Mouse (Mus musculus) hindbrain, embryonic 15.5 days (tissue): ENCODE results near the gene Krtap15. TPM values are rescaled to one million over a fixed set of nuclear protein-coding genes. Genes with fewer than 3 reads are reported as not detected.

Experiments
- ATAC-seq: fragments of 200-750 bp; cut with Nextera tagmentation; 2 replicates; pipeline ENCODE4 v1.8.0; 2017; ENCODE audit warnings: low read depth, moderate number of reproducible peaks, moderate TSS enrichment; ENCODE audit not compliant: low FRiP score
- H3K27ac ChIP-seq: fragments of 300-500 bp; sonication (generic); replicated peaks from 2 replicates; pipeline ENCODE4 v1.5.1; 2015; ENCODE audit warnings: mild to moderate bottlenecking, inconsistent platforms
- H3K27me3 ChIP-seq: fragments of 300-500 bp; sonication (generic); 2 replicates; pipeline ENCODE4 v1.6.1; 2015; ENCODE audit warnings: control low read depth, inconsistent platforms
- H3K36me3 ChIP-seq: fragments of 300-500 bp; sonication (generic); 2 replicates; pipeline ENCODE4 v1.6.1; 2015; ENCODE audit warnings: control low read depth, inconsistent platforms
- H3K4me1 ChIP-seq: fragments of 300-500 bp; sonication (generic); replicated peaks from 2 replicates; pipeline ENCODE4 v1.6.1; 2015; ENCODE audit warnings: control low read depth, inconsistent platforms
- H3K4me2 ChIP-seq: fragments of 300-500 bp; sonication (generic); 2 replicates; pipeline ENCODE4 v1.6.1; 2015; ENCODE audit warnings: moderate library complexity, mild to moderate bottlenecking, inconsistent platforms
- H3K4me3 ChIP-seq: fragments of 300-500 bp; sonication (generic); 2 replicates; pipeline ENCODE4 v1.5.1; 2015; ENCODE audit warnings: mild to moderate bottlenecking, inconsistent platforms
- H3K9ac ChIP-seq: fragments of 300-500 bp; sonication (generic); 2 replicates; pipeline ENCODE4 v1.6.1; 2015; ENCODE audit warnings: inconsistent platforms
- H3K9me3 ChIP-seq: fragments of 300-500 bp; sonication (generic); 2 replicates; pipeline ENCODE4 v1.6.1; 2016; ENCODE audit warnings: control low read depth, inconsistent platforms
- WGBS: fragments of 180-500 bp; shearing (Covaris S2); methylation state at CpG from one replicate; pipeline ENCODE4 v1.1.7; 2015; 5-methylcytosine and 5-hydroxymethylcytosine counted together
- polyA plus RNA-seq: library from polyadenylated mRNA; unstranded; fragments of >200 nt; fragmentation: Nextera tagmentation; extraction: Ambion mirVana; gene quantifications from 2 replicates; pipeline ENCODE4 v1.2.1, GENCODE M21; 2015

The Krtap15 gene
- polyA plus RNA-seq, result not detected in 2 replicates

DNA sequence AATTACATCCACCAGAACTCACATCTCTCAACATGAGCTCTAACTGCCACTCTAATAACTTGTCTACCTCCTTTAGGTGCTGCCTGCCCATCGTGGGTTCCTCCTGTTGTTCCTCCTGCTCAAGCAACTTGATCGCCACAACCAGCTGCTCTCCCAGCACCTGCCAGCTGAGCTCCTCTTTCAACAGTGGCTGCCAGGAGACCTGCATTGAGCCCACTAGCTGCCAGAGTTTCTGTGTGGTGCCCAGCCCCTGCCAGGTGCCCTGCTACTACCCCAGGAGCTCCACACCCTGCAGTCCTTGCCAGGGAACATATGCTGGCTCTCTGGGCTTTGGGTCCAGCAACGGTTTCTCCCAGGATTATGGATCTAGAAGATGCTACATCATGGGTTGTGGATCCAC, at the start of gene Krtap15:
Krtap15 (plus strand) TSS at position 150 of the 400 bp plus-strand sequence.
- WGBS, result 81% methylated on average over 3 of the region's 3 CpGs
- H3K27ac ChIP-seq, result no peak within 1 kb of the TSS

GRCm38 (mm10) chr16:88774106-88774505, 45.9 kb upstream of the Krtap15 start, which contains the start of gene 2310057N15Rik:
Gene 2310057N15Rik (minus strand): TSS chr16:88774206.
- Histone ChIP-seq H3K9me3 (no peaks in the 10 kb centered on the region), H3K9ac (no peak within 1 kb of the TSS), H3K4me1 (no peaks in the 10 kb centered on the region), H3K27me3 (no peaks in the 10 kb centered on the region), H3K27ac (no peak within 1 kb of the TSS), H3K4me3 (no peak within 1 kb of the TSS), H3K4me2 (no peak within 1 kb of the TSS), H3K36me3 (no peaks in the 10 kb centered on the region)
- no peak for ATAC-seq
- 89% methylated on average over 2 of the region's 2 CpGs for WGBS

More for the DNA sequence above, at the start of gene Krtap15:
- no peak for ATAC-seq
- Histone ChIP-seq H3K4me2 (no peak within 1 kb of the TSS), H3K4me1 (no peaks in the 10 kb centered on the region), H3K9me3 (no peaks in the 10 kb centered on the region), H3K4me3 (no peak within 1 kb of the TSS), H3K27me3 (no peaks in the 10 kb centered on the region), H3K36me3 (no peaks in the 10 kb centered on the region), H3K9ac (no peak within 1 kb of the TSS)

- Histone ChIP-seq H3K4me3 (no peak within 1 kb of the TSS), H3K9ac (no peak within 1 kb of the TSS), H3K9me3 (no peaks in the 10 kb centered on the region), H3K27me3 (no peaks in the 10 kb centered on the region), H3K4me1 (no peaks in the 10 kb centered on the region), H3K27ac (no peak within 1 kb of the TSS), H3K36me3 (no peaks in the 10 kb centered on the region), H3K4me2 (no peak within 1 kb of the TSS)
- no peak for ATAC-seq
- 93% methylated on average over 6 of the region's 6 CpGs for WGBS
These were observed 42.4 kb upstream of the Krtap15 start, which contains the start of gene Gm5965 for GRCm38 (mm10) chr16:88777596-88777995. Gene Gm5965 (plus strand): TSS chr16:88777896.

GRCm38 (mm10) chr16:88786786-88787185, 33.2 kb upstream of the Krtap15 start:
- WGBS, result 70% methylated on average over 2 of the region's 2 CpGs
- Histone ChIP-seq H3K27me3 (no peaks in the 10 kb centered on the region), H3K27ac (no peak overlapping the region), H3K9ac (no peak overlapping the region), H3K9me3 (no peaks in the 10 kb centered on the region), H3K4me3 (no peak overlapping the region), H3K4me2 (no peak overlapping the region), H3K4me1 (no peaks in the 10 kb centered on the region), H3K36me3 (no peaks in the 10 kb centered on the region)
- no peak for ATAC-seq

- Histone ChIP-seq H3K4me1 (no peaks in the 10 kb centered on the region), H3K36me3 (no peaks in the 10 kb centered on the region), H3K27ac (no peak within 1 kb of the TSS), H3K4me3 (no peak within 1 kb of the TSS), H3K27me3 (no peaks in the 10 kb centered on the region), H3K9ac (no peak within 1 kb of the TSS), H3K9me3 (no peaks in the 10 kb centered on the region), H3K4me2 (no peak within 1 kb of the TSS)
- WGBS, result 74% methylated on average over 2 of the region's 2 CpGs
- no peak for ATAC-seq
These were observed 8.2 kb upstream of the Krtap15 start, which contains the start of gene Gm20741 for GRCm38 (mm10) chr16:88811827-88812226. Gene Gm20741 (minus strand): TSS chr16:88812220.

DNA sequence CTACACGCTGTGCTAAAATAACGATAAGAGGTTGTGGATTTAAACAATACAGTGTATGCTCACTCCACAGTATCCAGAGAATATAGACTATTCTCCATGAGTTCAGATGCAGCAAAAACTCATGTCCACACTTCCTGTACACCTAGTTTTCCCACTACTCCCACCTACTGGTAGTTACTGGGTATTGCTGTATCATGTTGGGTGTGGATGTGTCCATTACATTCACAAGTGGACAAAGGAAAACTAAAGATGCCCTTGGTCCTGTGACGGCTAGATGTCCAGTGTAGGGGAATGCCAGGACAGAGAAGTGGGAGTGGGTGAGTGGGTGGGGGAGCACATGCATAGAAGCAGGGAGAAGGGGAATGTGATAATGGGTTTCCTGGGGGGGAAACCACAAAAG, 3.7 kb downstream of the Krtap15 start:
- no peak overlapping the region for H3K4me3 ChIP-seq
- no peaks in the 10 kb centered on the region for H3K9me3 ChIP-seq
- 82% methylated on average over 3 of the region's 3 CpGs for WGBS
- H3K27me3 ChIP-seq, result no peaks in the 10 kb centered on the region
- H3K4me1 ChIP-seq, result no peaks in the 10 kb centered on the region
- H3K9ac ChIP-seq, result no peak overlapping the region
- H3K27ac ChIP-seq, result no peak overlapping the region
- no peaks in the 10 kb centered on the region for H3K36me3 ChIP-seq
- ATAC-seq, result no peak
- H3K4me2 ChIP-seq, result no peak overlapping the region

- H3K27ac ChIP-seq, result no peak within 1 kb of the TSS
- no peaks in the 10 kb centered on the region for H3K36me3 ChIP-seq
- H3K9me3 ChIP-seq, result no peaks in the 10 kb centered on the region
- no peak for ATAC-seq
- no peak within 1 kb of the TSS for H3K4me2 ChIP-seq
- H3K27me3 ChIP-seq, result no peaks in the 10 kb centered on the region
- 71% methylated on average over 9 of the region's 9 CpGs for WGBS
- no peak within 1 kb of the TSS for H3K9ac ChIP-seq
- no peak within 1 kb of the TSS for H3K4me3 ChIP-seq
- H3K4me1 ChIP-seq, result no peaks in the 10 kb centered on the region
These were observed 6.2 kb downstream of the Krtap15 start, which contains the start of gene Krtap14 for GRCm38 (mm10) chr16:88826095-88826652. Gene Krtap14 (minus strand): TSS chr16:88826145.

DNA sequence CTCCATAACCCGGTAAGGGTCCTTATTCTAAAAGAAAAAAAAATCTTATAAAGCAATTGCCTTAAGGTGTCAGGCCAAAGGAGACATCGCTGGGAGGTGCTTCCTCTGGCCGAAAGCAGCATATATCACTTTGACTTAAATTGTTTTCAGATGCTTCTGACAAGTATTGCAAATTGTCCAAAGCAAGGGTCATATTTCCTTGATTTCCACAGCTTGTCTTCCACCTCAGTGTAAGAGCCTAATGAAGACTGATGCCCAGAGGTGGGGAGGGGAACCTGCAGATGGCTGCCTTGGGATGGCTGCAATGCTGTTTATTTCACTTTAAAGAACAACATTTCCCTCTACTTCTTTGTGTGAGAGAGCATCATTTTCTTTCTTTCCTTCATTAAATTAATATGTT, 7.0 kb downstream of the Krtap15 start:
- ATAC-seq, result no peak
- Histone ChIP-seq H3K4me1 (no peaks in the 10 kb centered on the region), H3K27me3 (no peaks in the 10 kb centered on the region), H3K9ac (no peak overlapping the region), H3K36me3 (no peaks in the 10 kb centered on the region), H3K4me2 (no peak overlapping the region), H3K4me3 (no peak overlapping the region), H3K27ac (no peak overlapping the region), H3K9me3 (no peaks in the 10 kb centered on the region)
- WGBS, result 69% methylated on average over 3 of the region's 3 CpGs

- WGBS, result 93% methylated on average over 1 of the region's 1 CpGs
- no peaks in the 10 kb centered on the region for H3K36me3 ChIP-seq
These were observed 27.3 kb downstream of the Krtap15 start for GRCm38 (mm10) chr16:88847363-88847762.

DNA sequence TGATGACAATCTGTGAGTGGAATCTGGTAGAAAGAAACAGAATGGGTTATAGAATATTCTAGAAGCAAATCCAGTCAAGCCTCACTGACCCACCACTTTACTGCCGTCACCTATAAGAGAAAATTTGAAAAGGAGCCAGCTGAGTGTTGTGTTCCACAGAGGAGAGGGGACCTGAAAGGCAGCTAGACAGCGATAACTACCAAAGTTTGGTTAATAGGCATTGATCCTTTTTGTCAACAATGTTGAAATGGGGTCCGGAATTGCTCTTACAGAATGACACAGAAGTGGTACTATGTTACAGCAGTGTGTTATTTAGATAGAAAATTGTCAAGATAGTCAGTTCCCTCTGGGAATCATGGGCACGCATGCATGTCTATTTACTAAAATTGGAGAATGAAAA, 28.5 kb downstream of the Krtap15 start:
- Histone ChIP-seq H3K4me1 (no peaks in the 10 kb centered on the region), H3K36me3 (no peaks in the 10 kb centered on the region), H3K9me3 (no peaks in the 10 kb centered on the region), H3K4me2 (no peak overlapping the region), H3K27ac (no peak overlapping the region), H3K4me3 (no peak overlapping the region), H3K9ac (no peak overlapping the region), H3K27me3 (no peaks in the 10 kb centered on the region)
- ATAC-seq, result no peak
- 89% methylated on average over 4 of the region's 4 CpGs for WGBS

More at GRCm38 (mm10) chr16:88847363-88847762, 27.3 kb downstream of the Krtap15 start:
- no peak overlapping the region for H3K27ac ChIP-seq
- no peaks in the 10 kb centered on the region for H3K4me1 ChIP-seq
- no peak overlapping the region for H3K9ac ChIP-seq
- no peak overlapping the region for H3K4me3 ChIP-seq
- ATAC-seq, result no peak
- no peaks in the 10 kb centered on the region for H3K9me3 ChIP-seq
- H3K4me2 ChIP-seq, result no peak overlapping the region
- no peaks in the 10 kb centered on the region for H3K27me3 ChIP-seq

- 14% methylated on average over 5 of the region's 5 CpGs for WGBS
- Histone ChIP-seq H3K9ac (no peak overlapping the region), H3K4me1 (no peaks in the 10 kb centered on the region), H3K27ac (no peak overlapping the region), H3K27me3 (no peaks in the 10 kb centered on the region), H3K9me3 (no peaks in the 10 kb centered on the region), H3K4me2 (no peak overlapping the region), H3K4me3 (no peak overlapping the region), H3K36me3 (no peaks in the 10 kb centered on the region)
- ATAC-seq, result no peak
These were observed 31.4 kb downstream of the Krtap15 start for GRCm38 (mm10) chr16:88851450-88851849.

DNA sequence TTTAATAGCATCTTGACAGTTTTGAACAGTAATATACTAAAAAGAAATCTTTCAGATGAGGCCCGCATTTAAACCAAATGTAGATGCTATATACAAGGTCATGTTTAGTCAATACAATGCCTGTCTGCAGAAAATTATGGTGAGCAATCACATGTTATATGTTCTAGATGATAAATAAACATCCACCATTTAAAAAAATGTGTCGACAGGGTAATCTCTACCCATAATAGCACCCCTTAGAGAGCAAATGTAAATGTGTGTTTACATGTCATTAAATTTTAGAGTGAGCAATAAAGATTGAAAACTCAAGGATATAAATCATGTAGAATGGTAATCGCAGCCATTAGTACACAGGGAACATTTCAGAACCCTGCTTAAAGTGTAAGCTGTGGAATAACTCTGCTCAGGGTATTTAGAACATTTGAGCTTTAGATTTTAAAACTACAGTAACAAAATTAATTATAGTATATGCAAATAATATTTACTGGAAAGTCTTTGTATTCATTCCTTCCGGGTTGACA, 44.9 kb downstream of the Krtap15 start:
- H3K36me3 ChIP-seq, result no peaks in the 10 kb centered on the region
- no peak overlapping the region for H3K4me3 ChIP-seq
- no peak overlapping the region for H3K9ac ChIP-seq
- no peak overlapping the region for H3K27ac ChIP-seq
- H3K27me3 ChIP-seq, result no peaks in the 10 kb centered on the region
- ATAC-seq, result no peak
- no peaks in the 10 kb centered on the region for H3K9me3 ChIP-seq
- H3K4me2 ChIP-seq, result no peak overlapping the region
- WGBS, result 80% methylated on average over 4 of the region's 4 CpGs
- no peaks in the 10 kb centered on the region for H3K4me1 ChIP-seq

DNA sequence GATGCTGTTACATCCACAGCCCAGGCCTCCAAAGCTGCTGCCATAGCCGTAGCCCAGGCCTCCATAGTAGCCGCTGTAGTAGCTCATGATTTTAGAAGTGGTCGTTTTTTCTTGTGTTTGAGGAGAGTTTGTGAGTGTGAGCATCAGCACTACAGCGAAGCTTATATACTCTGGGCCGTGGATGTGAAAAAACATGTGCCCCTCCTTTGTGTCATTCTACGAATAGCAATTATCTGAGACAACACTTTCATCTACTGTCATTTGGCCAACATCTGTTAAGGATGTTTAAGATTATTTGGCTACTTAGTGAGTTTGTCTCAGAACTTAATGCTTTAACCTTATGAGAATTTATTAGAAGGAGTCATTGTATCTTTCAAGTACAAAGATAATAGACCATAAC, 49.3 kb downstream of the Krtap15 start, which contains the start of gene Krtap19-1:
Krtap19-1 (minus strand) TSS at position 101 of the 400 bp plus-strand sequence.
- WGBS, result 91% methylated on average over 6 of the region's 6 CpGs
- Histone ChIP-seq H3K27me3 (no peaks in the 10 kb centered on the region), H3K4me2 (no peak within 1 kb of the TSS), H3K36me3 (no peaks in the 10 kb centered on the region), H3K4me1 (no peaks in the 10 kb centered on the region), H3K27ac (no peak within 1 kb of the TSS), H3K9me3 (no peaks in the 10 kb centered on the region), H3K4me3 (no peak within 1 kb of the TSS), H3K9ac (no peak within 1 kb of the TSS)
- no peak for ATAC-seq
